Mouse (Mus musculus) heart, postnatal 0 days (tissue): Measurements from ENCODE around the gene Tcaf3. TPM values are rescaled to one million over a fixed set of nuclear protein-coding genes. Genes with fewer than 3 reads are reported as not detected.

Source experiments
- ATAC-seq: fragments of 200-750 bp; cut with Nextera tagmentation; 2 replicates; pipeline ENCODE4 v1.8.0; 2017; ENCODE audit warnings: low read depth, moderate number of reproducible peaks, moderate library complexity; ENCODE audit not compliant: insufficient read depth
- DNase-seq: peaks from one replicate; pipeline ENCODE4 v3.0.0-alpha.2; 2016; ENCODE audit warnings: low spot score
- H3K27ac ChIP-seq: fragments of 300-500 bp; sonication (generic); 2 replicates; pipeline ENCODE4 v1.5.1; 2014; ENCODE audit warnings: low read depth, mild to moderate bottlenecking
- H3K27me3 ChIP-seq: fragments of 300-500 bp; sonication (generic); 2 replicates; pipeline ENCODE4 v1.6.1; 2014; ENCODE audit warnings: low read length, mixed read lengths; ENCODE audit not compliant: control insufficient read depth, insufficient read depth
- H3K36me3 ChIP-seq: fragments of 300-500 bp; sonication (generic); replicated peaks from 2 replicates; pipeline ENCODE4 v1.6.1; 2014; ENCODE audit warnings: low read length, mixed read lengths; ENCODE audit not compliant: control insufficient read depth, insufficient read depth
- H3K4me1 ChIP-seq: fragments of 300-500 bp; sonication (generic); 2 replicates; pipeline ENCODE4 v1.6.1; 2014; ENCODE audit warnings: antibody characterized with exemption; ENCODE audit not compliant: control insufficient read depth, insufficient read depth
- H3K4me2 ChIP-seq: fragments of 300-500 bp; sonication (generic); 2 replicates; pipeline ENCODE4 v1.6.1; 2014; ENCODE audit warnings: low read depth, mild to moderate bottlenecking, low read length, moderate library complexity
- H3K4me3 ChIP-seq: fragments of 300-500 bp; sonication (generic); 2 replicates; pipeline ENCODE4 v1.5.1; 2014; ENCODE audit warnings: low read depth, low read length
- H3K9ac ChIP-seq: fragments of 300-500 bp; sonication (generic); replicated peaks from 2 replicates; pipeline ENCODE4 v1.6.1; 2014; ENCODE audit warnings: low read depth, low read length, mixed read lengths
- H3K9me3 ChIP-seq: fragments of 300-500 bp; sonication (generic); replicated peaks from 2 replicates; pipeline ENCODE4 v1.6.1; 2016; ENCODE audit warnings: low read length; ENCODE audit not compliant: control insufficient read depth
- CTCF ChIP-seq: IDR thresholded peaks from 2 replicates; pipeline ENCODE4 v1.5.1; 2016; ENCODE audit warnings: antibody characterized with exemption, control low read depth, low read depth
- EP300 ChIP-seq: IDR thresholded peaks from 2 replicates; pipeline ENCODE4 v1.6.1; 2016; ENCODE audit warnings: antibody characterized with exemption, low read depth
- WGBS: fragments of 180-500 bp; shearing (Covaris S2); extraction: QIAGEN DNeasy Blood & Tissue Kit; methylation state at CpG from one replicate; pipeline ENCODE4 v1.1.7; 2014; 5-methylcytosine and 5-hydroxymethylcytosine counted together
- polyA plus RNA-seq: library from polyadenylated mRNA; unstranded; fragments of >200 nt; fragmentation: Nextera tagmentation; extraction: Ambion mirVana; gene quantifications from 2 replicates; pipeline ENCODE4 v1.2.1, GENCODE M21; 2015
- total RNA-seq: library from RNA; depleted of rRNA; stranded (reverse); fragments of >200 nt; gene quantifications from 2 replicates; pipeline ENCODE4 v1.2.3, GENCODE M21; 2014; ENCODE audit warnings: low replicate concordance

Tcaf3 gene
- total and polyA plus RNA-seq, 2 experiments from 2014 or later = not detected

DNA sequence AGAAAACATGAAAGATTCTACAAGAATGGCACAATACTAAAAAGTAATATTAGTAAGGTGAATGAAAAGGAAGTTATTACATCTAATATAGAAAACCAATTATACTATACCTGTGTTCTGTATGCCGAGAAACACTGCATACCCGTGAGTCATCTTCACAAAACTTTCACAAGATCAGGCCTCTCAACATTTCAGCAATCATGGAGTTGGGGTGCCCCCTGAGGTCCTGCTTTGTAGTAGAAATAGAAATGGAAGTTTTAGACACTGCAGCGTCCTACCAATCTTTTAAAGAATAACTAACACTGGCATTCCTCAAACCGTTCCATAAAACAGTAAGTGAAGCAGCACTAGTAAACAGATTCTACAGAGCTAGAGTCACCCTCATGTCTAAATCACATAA is 18.8 kb downstream of the Tcaf3 start:
- Histone ChIP-seq H3K4me3 (no peak overlapping the region), H3K9me3 (no peaks in the 10 kb centered on the region), H3K27ac (no peak overlapping the region), H3K4me2 (no peak overlapping the region), H3K9ac (no peak overlapping the region), H3K27me3 (no peaks in the 10 kb centered on the region), H3K4me1 (0 out of 2 replicates have a peak, but pooled peaks cover 4% of the 10 kb centered on the region), H3K36me3 (no peaks in the 10 kb centered on the region)
- DNase-seq (no peak), ATAC-seq (no peak)
- TF ChIP-seq CTCF (no peak; the same call in 1 of the 2 replicates), EP300 (no peak)
- WGBS = 46% methylated on average over 4 of the region's 4 CpGs

GRCm38 (mm10) chr6:42577433-42577832 is 20.1 kb downstream of the Tcaf3 start:
- WGBS = 81% methylated on average over 2 of the region's 2 CpGs
- DNase-seq (no peak), ATAC-seq (no peak)
- H3K4me1 ChIP-seq = no peaks in the 10 kb centered on the region
- no peak overlapping the region for H3K4me2 ChIP-seq
- no peaks in the 10 kb centered on the region for H3K36me3 ChIP-seq
- no peak overlapping the region for H3K9ac ChIP-seq
- H3K9me3 ChIP-seq = no peaks in the 10 kb centered on the region
- no peaks in the 10 kb centered on the region for H3K27me3 ChIP-seq
- TF ChIP-seq CTCF = no peak
- no peak for TF ChIP-seq EP300
- no peak overlapping the region for H3K27ac ChIP-seq
- H3K4me3 ChIP-seq = no peak overlapping the region

DNA sequence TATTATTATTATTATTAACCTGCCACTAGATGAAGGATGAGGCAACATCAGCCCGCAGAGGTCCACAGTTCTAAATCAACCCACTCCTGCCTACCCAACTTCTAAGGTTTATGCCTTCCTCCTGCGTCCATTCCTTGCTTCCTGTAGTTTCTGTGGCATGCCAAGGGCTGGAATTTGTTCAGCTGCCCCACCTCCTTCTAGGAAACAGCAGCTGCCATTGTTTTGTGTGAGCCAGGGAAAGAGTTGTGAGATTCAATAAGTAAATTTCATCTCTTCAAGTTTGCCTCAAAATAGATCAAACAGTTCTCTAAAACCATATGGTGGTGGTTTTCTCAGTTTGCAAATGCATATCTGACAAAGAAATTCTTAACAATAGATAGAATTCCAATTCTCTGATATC is 29.3 kb downstream of the Tcaf3 start:
- Histone ChIP-seq H3K27me3 (no peaks in the 10 kb centered on the region), H3K9me3 (no peaks in the 10 kb centered on the region), H3K4me2 (no peak overlapping the region), H3K36me3 (no peaks in the 10 kb centered on the region), H3K4me1 (no peaks in the 10 kb centered on the region), H3K9ac (no peak overlapping the region), H3K4me3 (no peak overlapping the region), H3K27ac (no peak overlapping the region)
- no peak for ATAC-seq
- no peak for DNase-seq
- WGBS = 74% methylated on average over 2 of the region's 2 CpGs
- TF ChIP-seq EP300 = no peak
- TF ChIP-seq CTCF = no peak

GRCm38 (mm10) chr6:42566076-42566598 is 31.4 kb downstream of the Tcaf3 start:
- Histone ChIP-seq H3K9me3 (no peaks in the 10 kb centered on the region), H3K4me2 (no peak overlapping the region), H3K4me3 (no peak overlapping the region), H3K9ac (no peak overlapping the region), H3K4me1 (peaks cover under 1% of the 10 kb centered on the region; the same call in 1 of the 2 replicates), H3K27me3 (no peaks in the 10 kb centered on the region), H3K27ac (no peak overlapping the region), H3K36me3 (no peaks in the 10 kb centered on the region)
- TF ChIP-seq EP300 (no peak), CTCF (no peak)
- DNase-seq (no peak), ATAC-seq (no peak)
- 75% methylated on average over 2 of the region's 2 CpGs for WGBS

- no peak overlapping the region for H3K4me2 ChIP-seq
- H3K27ac ChIP-seq = no peak overlapping the region
- no peak overlapping the region for H3K9ac ChIP-seq
- H3K27me3 ChIP-seq = no peaks in the 10 kb centered on the region
- peaks cover 12% of the 10 kb centered on the region; the same call in 1 of the 2 replicates for H3K4me1 ChIP-seq
- 40% methylated on average over 2 of the region's 2 CpGs for WGBS
- H3K36me3 ChIP-seq = no peaks in the 10 kb centered on the region
- TF ChIP-seq EP300 (no peak), CTCF (no peak)
- H3K4me3 ChIP-seq = no peak overlapping the region
- ATAC-seq (no peak), DNase-seq (no peak)
- no peaks in the 10 kb centered on the region for H3K9me3 ChIP-seq
Measured at GRCm38 (mm10) chr6:42562280-42562679, 35.2 kb downstream of the Tcaf3 start.

DNA sequence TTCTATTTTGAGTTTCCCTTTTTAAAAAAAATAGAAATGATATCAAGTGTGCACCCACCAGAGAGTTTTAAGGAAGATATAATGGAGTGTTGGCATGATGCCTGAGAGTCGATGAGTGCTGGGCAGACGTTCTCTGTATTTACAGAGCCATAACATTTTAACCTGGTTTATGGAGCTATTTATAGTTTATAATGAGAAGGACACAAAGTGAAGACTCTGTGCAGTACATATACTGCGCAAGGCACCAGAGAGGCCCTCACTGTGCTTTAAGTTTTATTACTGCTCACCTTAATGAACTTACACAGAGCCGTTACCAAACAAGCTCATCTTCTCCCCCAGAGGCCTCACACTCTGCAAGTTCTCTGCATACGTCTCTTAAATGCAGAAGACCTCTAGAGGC is 36.6 kb downstream of the Tcaf3 start:
- Histone ChIP-seq H3K36me3 (no peaks in the 10 kb centered on the region), H3K4me2 (no peak overlapping the region), H3K9ac (no peak overlapping the region), H3K27me3 (no peaks in the 10 kb centered on the region), H3K4me1 (peaks cover 12% of the 10 kb centered on the region; the same call in 1 of the 2 replicates), H3K9me3 (no peaks in the 10 kb centered on the region), H3K27ac (no peak overlapping the region), H3K4me3 (no peak overlapping the region)
- WGBS = 26% methylated on average over 5 of the region's 5 CpGs
- DNase-seq (no peak), ATAC-seq (peak; percentile 30; the same call in 1 of the 2 replicates)
- no peak for TF ChIP-seq CTCF
- TF ChIP-seq EP300 = no peak
